Mouse (Mus musculus): Measurements from ENCODE around the gene Prdm8. TPM values are rescaled to one million over a fixed set of nuclear protein-coding genes. Genes with fewer than 3 reads are reported as not detected.

The Prdm8 gene
- polyA plus RNA-seq, 1 experiment from 2014 or later: not detected

- WGBS (ENCODE audit: insufficient replicate concordance): under 1% methylated on average over 94 of the region's 106 CpGs
- Histone ChIP-seq H3K4me2 (peak overlapping the region; percentile 73), H3K4me3 (replicated peaks) (peak overlapping the region; percentile 48), H3K27ac (replicated peaks) (no peak overlapping the region), H3K9ac (no peak overlapping the region), H3K27me3 (peaks cover 100% of the 10 kb centered on the region), H3K4me1 (replicated peaks) (peaks cover 11% of the 10 kb centered on the region; the same call in 1 of the 2 replicates), H3K36me3 (replicated peaks) (no peaks in the 10 kb centered on the region), H3K9me3 (replicated peaks) (no peaks in the 10 kb centered on the region)
- no peak for ATAC-seq (ENCODE audit: insufficient read depth)
Observed at GRCm38 (mm10) chr5:98185806-98186751, 19.1 kb downstream of the Prdm8 start.

- Histone ChIP-seq H3K4me3 (replicated peaks) (no peak overlapping the region), H3K27ac (replicated peaks) (no peak overlapping the region), H3K27me3 (peaks cover 73% of the 10 kb centered on the region), H3K4me1 (replicated peaks) (peaks cover 11% of the 10 kb centered on the region; the same call in 1 of the 2 replicates), H3K36me3 (replicated peaks) (no peaks in the 10 kb centered on the region), H3K4me2 (no peak overlapping the region), H3K9ac (no peak overlapping the region), H3K9me3 (replicated peaks) (no peaks in the 10 kb centered on the region)
- 4% methylated on average over 31 of the region's 31 CpGs for WGBS (ENCODE audit: insufficient replicate concordance)
- no peak for ATAC-seq (ENCODE audit: insufficient read depth)
Observed at GRCm38 (mm10) chr5:98189181-98190180, 22.5 kb downstream of the Prdm8 start.

GRCm38 (mm10) chr5:98192295-98192983 lies 25.4 kb downstream of the Prdm8 start:
- ATAC-seq (ENCODE audit: insufficient read depth): no peak
- Histone ChIP-seq H3K4me2 (no peak overlapping the region), H3K36me3 (replicated peaks) (no peaks in the 10 kb centered on the region), H3K27me3 (peaks cover 44% of the 10 kb centered on the region), H3K4me1 (replicated peaks) (no peaks in the 10 kb centered on the region), H3K9ac (no peak overlapping the region), H3K4me3 (replicated peaks) (no peak overlapping the region), H3K27ac (replicated peaks) (no peak overlapping the region), H3K9me3 (replicated peaks) (no peaks in the 10 kb centered on the region)
- 23% methylated on average over 4 of the region's 4 CpGs for WGBS (ENCODE audit: insufficient replicate concordance)

GRCm38 (mm10) chr5:98194959-98195358 lies 28.0 kb downstream of the Prdm8 start:
- no peaks in the 10 kb centered on the region for H3K9me3 ChIP-seq (replicated peaks)
- 52% methylated on average over 1 of the region's 1 CpGs for WGBS (ENCODE audit: insufficient replicate concordance)
- H3K36me3 ChIP-seq (replicated peaks): no peaks in the 10 kb centered on the region
- no peak overlapping the region for H3K9ac ChIP-seq
- ATAC-seq (ENCODE audit: insufficient read depth): no peak
- no peaks in the 10 kb centered on the region for H3K4me1 ChIP-seq (replicated peaks)
- H3K27me3 ChIP-seq: peaks cover 19% of the 10 kb centered on the region
- H3K4me3 ChIP-seq (replicated peaks): no peak overlapping the region
- H3K27ac ChIP-seq (replicated peaks): no peak overlapping the region
- no peak overlapping the region for H3K4me2 ChIP-seq

- 30% methylated on average over 7 of the region's 7 CpGs for WGBS (ENCODE audit: insufficient replicate concordance)
- Histone ChIP-seq H3K36me3 (replicated peaks) (no peaks in the 10 kb centered on the region), H3K4me1 (replicated peaks) (no peaks in the 10 kb centered on the region), H3K4me2 (no peak overlapping the region), H3K27ac (replicated peaks) (no peak overlapping the region), H3K4me3 (replicated peaks) (no peak overlapping the region), H3K9ac (no peak overlapping the region), H3K9me3 (replicated peaks) (no peaks in the 10 kb centered on the region), H3K27me3 (no peaks in the 10 kb centered on the region)
- no peak for ATAC-seq (ENCODE audit: insufficient read depth)
Observed at GRCm38 (mm10) chr5:98198412-98199218, 31.6 kb downstream of the Prdm8 start.

- H3K27ac ChIP-seq (replicated peaks): no peak overlapping the region
- H3K9ac ChIP-seq: no peak overlapping the region
- 19% methylated on average over 7 of the region's 7 CpGs for WGBS (ENCODE audit: insufficient replicate concordance)
- no peak for ATAC-seq (ENCODE audit: insufficient read depth)
- no peak overlapping the region for H3K4me2 ChIP-seq
- no peak overlapping the region for H3K4me3 ChIP-seq (replicated peaks)
- H3K4me1 ChIP-seq (replicated peaks): no peaks in the 10 kb centered on the region
- H3K36me3 ChIP-seq (replicated peaks): no peaks in the 10 kb centered on the region
- no peaks in the 10 kb centered on the region for H3K27me3 ChIP-seq
- H3K9me3 ChIP-seq (replicated peaks): no peaks in the 10 kb centered on the region
Observed at GRCm38 (mm10) chr5:98199219-98199552, 32.2 kb downstream of the Prdm8 start.

GRCm38 (mm10) chr5:98201606-98202005 lies 34.6 kb downstream of the Prdm8 start:
- Histone ChIP-seq H3K36me3 (replicated peaks) (no peaks in the 10 kb centered on the region), H3K4me2 (no peak overlapping the region), H3K27ac (replicated peaks) (no peak overlapping the region), H3K4me3 (replicated peaks) (no peak overlapping the region), H3K9me3 (replicated peaks) (no peaks in the 10 kb centered on the region), H3K4me1 (replicated peaks) (no peaks in the 10 kb centered on the region), H3K27me3 (no peaks in the 10 kb centered on the region), H3K9ac (no peak overlapping the region)
- no peak for ATAC-seq (ENCODE audit: insufficient read depth)
- WGBS (ENCODE audit: insufficient replicate concordance): 54% methylated on average over 3 of the region's 3 CpGs

GRCm38 (mm10) chr5:98202996-98203395 lies 36.0 kb downstream of the Prdm8 start:
- H3K36me3 ChIP-seq (replicated peaks): no peaks in the 10 kb centered on the region
- H3K27ac ChIP-seq (replicated peaks): no peak overlapping the region
- 37% methylated on average over 4 of the region's 4 CpGs for WGBS (ENCODE audit: insufficient replicate concordance)

GRCm38 (mm10) chr5:98212501-98212900 lies 45.5 kb downstream of the Prdm8 start:
- no peak overlapping the region for H3K27ac ChIP-seq (replicated peaks)
- no peak overlapping the region for H3K4me3 ChIP-seq (replicated peaks)
- H3K36me3 ChIP-seq (replicated peaks): no peaks in the 10 kb centered on the region
- no peaks in the 10 kb centered on the region for H3K4me1 ChIP-seq (replicated peaks)
- no peak overlapping the region for H3K4me2 ChIP-seq
- H3K9ac ChIP-seq: no peak overlapping the region
- 57% methylated on average over 4 of the region's 4 CpGs for WGBS (ENCODE audit: insufficient replicate concordance)
- H3K9me3 ChIP-seq (replicated peaks): no peaks in the 10 kb centered on the region
- H3K27me3 ChIP-seq: no peaks in the 10 kb centered on the region
- no peak for ATAC-seq (ENCODE audit: insufficient read depth)

More at GRCm38 (mm10) chr5:98202996-98203395, 36.0 kb downstream of the Prdm8 start:
- no peak overlapping the region for H3K4me2 ChIP-seq
- H3K27me3 ChIP-seq: no peaks in the 10 kb centered on the region
- no peak overlapping the region for H3K9ac ChIP-seq
- H3K9me3 ChIP-seq (replicated peaks): no peaks in the 10 kb centered on the region
- ATAC-seq (ENCODE audit: insufficient read depth): no peak
- no peaks in the 10 kb centered on the region for H3K4me1 ChIP-seq (replicated peaks)
- no peak overlapping the region for H3K4me3 ChIP-seq (replicated peaks)

GRCm38 (mm10) chr5:98221956-98222355 lies 55.0 kb downstream of the Prdm8 start:
- WGBS (ENCODE audit: insufficient replicate concordance): 63% methylated on average over 4 of the region's 4 CpGs
- ATAC-seq (ENCODE audit: insufficient read depth): no peak
- H3K36me3 ChIP-seq (replicated peaks): no peaks in the 10 kb centered on the region

More at GRCm38 (mm10) chr5:98221956-98222355, 55.0 kb downstream of the Prdm8 start:
- Histone ChIP-seq H3K4me3 (replicated peaks) (no peak overlapping the region), H3K4me1 (replicated peaks) (no peaks in the 10 kb centered on the region), H3K27me3 (no peaks in the 10 kb centered on the region), H3K27ac (replicated peaks) (no peak overlapping the region), H3K9me3 (replicated peaks) (no peaks in the 10 kb centered on the region), H3K9ac (no peak overlapping the region), H3K4me2 (no peak overlapping the region)
